ENCODE assay signal across 25 mouse cellular contexts in genomic region chr11:115290314-115290713, GRCm38 (mm10). TPM values are rescaled to one million over a fixed set of nuclear protein-coding genes. Genes with fewer than 3 reads are reported as not detected.
A peak's percentile ranks its signal among the peaks of the same experiment; 100 is the strongest.
DNase-seq lines count a peak whose midpoint lies in the region; ATAC-seq and TF ChIP-seq lines count a peak whose summit lies in the region.
"Had no signal": no experiment of that assay in that cellular context is flagged by ENCODE, and none has a peak within 500 bp of the region (broad histone marks: within the 10 kb centered on the region; RNA-seq: fewer than 3 reads in every experiment).

No protein-coding gene starts in this region.

- no peaks in the 10 kb centered on the region for H3K36me3 ChIP-seq in heart, adult 2 months (ENCODE audit: control insufficient read depth, insufficient read depth, low read length)
- H3K36me3 ChIP-seq in kidney, adult 2 months (ENCODE audit: control insufficient read depth, insufficient read depth, low read length): no peaks in the 10 kb centered on the region
- H3K36me3 ChIP-seq in lung, postnatal 0 days (ENCODE audit: insufficient read depth, low read length): no peaks in the 10 kb centered on the region
- no peaks in the 10 kb centered on the region for H3K36me3 ChIP-seq in stomach, postnatal 0 days (ENCODE audit: control insufficient read depth, insufficient read depth, low read length)
- no peaks in the 10 kb centered on the region for H3K36me3 ChIP-seq in forebrain, embryonic 13.5 days (ENCODE audit: poor library complexity, severe bottlenecking)
- H3K36me3 ChIP-seq: embryonic facial prominence, embryonic 15.5 days; hindbrain, embryonic 15.5 days; liver, embryonic 15.5 days; midbrain, embryonic 12.5 days; neural tube, embryonic 12.5 days had no signal

- ATAC-seq in lung, postnatal 0 days: no peak
- no peak for ATAC-seq in stomach, postnatal 0 days (ENCODE audit: low FRiP score, low TSS enrichment)
- ATAC-seq in forebrain, embryonic 13.5 days: no peak

- no peak for TF ChIP-seq CTCF in heart, adult 2 months (IDR thresholded peaks at IDR 0.05)
- no peak for TF ChIP-seq CTCF in kidney, adult 2 months (conservative IDR thresholded peaks at IDR 0.05; ENCODE audit: insufficient read depth, insufficient read length, low read depth, low read length)
- TF ChIP-seq CTCF in lung, postnatal 0 days (IDR thresholded peaks at IDR 0.05): no peak
- TF ChIP-seq CTCF in stomach, postnatal 0 days (IDR thresholded peaks at IDR 0.05; ENCODE audit: low read depth): no peak

- peak in 1 of 2 experiments; percentile 14 for DNase-seq in heart, adult 2 months
- no peak for DNase-seq in heart, adult 9 months (ENCODE audit: low spot score in 2 of 2)
- DNase-seq in kidney, adult 2 months: no peak
- no peak for DNase-seq in kidney, adult 18-20 months
- no peak for DNase-seq in lung, postnatal 0 days (ENCODE audit: low spot score)
- DNase-seq in lung, postnatal 4 days: no peak
- no peak for DNase-seq in stomach, postnatal 0 days (ENCODE audit: low spot score)

- TF ChIP-seq EP300 in heart, adult 2 months (IDR thresholded peaks at IDR 0.05; ENCODE audit: insufficient read depth, low read depth, low read length): no peak
- TF ChIP-seq EP300 in lung, postnatal 0 days (IDR thresholded peaks at IDR 0.05): no peak
- no peak for TF ChIP-seq EP300 in stomach, postnatal 0 days (optimal IDR thresholded peaks at IDR 0.05)

- H3K27me3 ChIP-seq in heart, adult 2 months (ENCODE audit: control insufficient read depth, insufficient read depth, low read length): no peaks in the 10 kb centered on the region
- no peaks in the 10 kb centered on the region for H3K27me3 ChIP-seq in kidney, adult 2 months (replicated peaks; ENCODE audit: control insufficient read depth, insufficient read depth, low read length)
- no peaks in the 10 kb centered on the region for H3K27me3 ChIP-seq in lung, postnatal 0 days (replicated peaks; ENCODE audit: insufficient read depth, low read length)
- H3K27me3 ChIP-seq in stomach, postnatal 0 days (ENCODE audit: control insufficient read depth, insufficient read depth, low read length): no peaks in the 10 kb centered on the region
- no peaks in the 10 kb centered on the region for H3K27me3 ChIP-seq in forebrain, embryonic 13.5 days
- H3K27me3 ChIP-seq: embryonic facial prominence, embryonic 15.5 days; hindbrain, embryonic 15.5 days; liver, embryonic 15.5 days; midbrain, embryonic 12.5 days; neural tube, embryonic 12.5 days had no signal

- peak overlapping the region; percentile 29; the same call in 1 of the 2 replicates for H3K27ac ChIP-seq in heart, adult 2 months
- 0 out of 2 replicates have a peak overlapping the region, but pooled peaks have one; percentile 14 for H3K27ac ChIP-seq in kidney, adult 2 months (ENCODE audit: insufficient read depth, low read depth, low read length)
- H3K27ac ChIP-seq in lung, postnatal 0 days (ENCODE audit: low read length): peak overlapping the region; percentile 51
- peak overlapping the region; percentile 67 for H3K27ac ChIP-seq in stomach, postnatal 0 days (replicated peaks)
- no peak overlapping the region for H3K27ac ChIP-seq in forebrain, embryonic 13.5 days
- H3K27ac ChIP-seq: embryonic facial prominence, embryonic 15.5 days; hindbrain, embryonic 15.5 days; liver, embryonic 15.5 days; midbrain, embryonic 12.5 days; neural tube, embryonic 12.5 days had no signal

- H3K4me1 ChIP-seq in heart, adult 2 months (ENCODE audit: control insufficient read depth, insufficient read depth, low read length): peaks cover 6% of the 10 kb centered on the region; the same call in 1 of the 2 replicates
- 0 out of 2 replicates have a peak, but pooled peaks cover 2% of the 10 kb centered on the region for H3K4me1 ChIP-seq in kidney, adult 2 months (ENCODE audit: control insufficient read depth, insufficient read depth, low read length)
- H3K4me1 ChIP-seq in lung, postnatal 0 days (ENCODE audit: insufficient read depth, low read depth, low read length): 0 out of 2 replicates have a peak, but pooled peaks cover 4% of the 10 kb centered on the region
- H3K4me1 ChIP-seq in stomach, postnatal 0 days (replicated peaks; ENCODE audit: control insufficient read depth, insufficient read depth): peaks cover 3% of the 10 kb centered on the region; the same call in 1 of the 2 replicates
- peaks cover 9% of the 10 kb centered on the region; the same call in 1 of the 2 replicates for H3K4me1 ChIP-seq in forebrain, embryonic 13.5 days
- H3K4me1 ChIP-seq: embryonic facial prominence, embryonic 15.5 days had no signal

- H3K79me2 ChIP-seq in heart, adult 2 months (replicated peaks; ENCODE audit: control insufficient read depth, insufficient read depth, low read length): no peaks in the 10 kb centered on the region

- H3K9me3 ChIP-seq in lung, postnatal 0 days (ENCODE audit: low read length): no peaks in the 10 kb centered on the region
- no peaks in the 10 kb centered on the region for H3K9me3 ChIP-seq in stomach, postnatal 0 days (ENCODE audit: control insufficient read depth, low read length)
- H3K9me3 ChIP-seq in forebrain, embryonic 13.5 days (replicated peaks): no peaks in the 10 kb centered on the region
- H3K9me3 ChIP-seq: embryonic facial prominence, embryonic 15.5 days; hindbrain, embryonic 15.5 days; liver, embryonic 15.5 days; midbrain, embryonic 12.5 days; neural tube, embryonic 12.5 days had no signal

- intact Hi-C loops in heart, adult 2 months (cut with DNase I): no loop called here

- H3K4me2 ChIP-seq in lung, postnatal 0 days (replicated peaks; ENCODE audit: low read depth, low read length): no peak overlapping the region
- H3K4me2 ChIP-seq in stomach, postnatal 0 days (replicated peaks; ENCODE audit: low read depth): no peak overlapping the region
- H3K4me2 ChIP-seq in forebrain, embryonic 13.5 days: no peak overlapping the region
- H3K4me2 ChIP-seq: embryonic facial prominence, embryonic 15.5 days; hindbrain, embryonic 15.5 days; liver, embryonic 15.5 days; midbrain, embryonic 12.5 days; neural tube, embryonic 12.5 days had no signal

- TF ChIP-seq POLR2A in heart, adult 2 months (IDR thresholded peaks at IDR 0.05; ENCODE audit: insufficient read depth, low read depth, low read length): no peak
- TF ChIP-seq POLR2A in kidney, adult 2 months (IDR thresholded peaks at IDR 0.05; ENCODE audit: low read depth, low read length): no peak

- no peak overlapping the region for H3K9ac ChIP-seq in heart, adult 2 months (ENCODE audit: low read depth, low read length)
- H3K9ac ChIP-seq in lung, postnatal 0 days (replicated peaks; ENCODE audit: low read depth): no peak overlapping the region
- H3K9ac ChIP-seq in stomach, postnatal 0 days (ENCODE audit: low read length): no peak overlapping the region
- no peak overlapping the region for H3K9ac ChIP-seq in forebrain, embryonic 13.5 days
- H3K9ac ChIP-seq: embryonic facial prominence, embryonic 15.5 days; forebrain, postnatal 0 days; hindbrain, embryonic 15.5 days; liver, embryonic 15.5 days; midbrain, embryonic 12.5 days; neural tube, embryonic 12.5 days had no signal

- no peak overlapping the region for H3K4me3 ChIP-seq in heart, adult 2 months
- H3K4me3 ChIP-seq in kidney, adult 2 months (ENCODE audit: insufficient read depth, low read depth, low read length): no peak overlapping the region
- H3K4me3 ChIP-seq in lung, postnatal 0 days (ENCODE audit: low read depth, low read length): no peak overlapping the region
- H3K4me3 ChIP-seq in stomach, postnatal 0 days (ENCODE audit: low read depth, low read length): no peak overlapping the region
- H3K4me3 ChIP-seq in forebrain, embryonic 13.5 days: no peak overlapping the region
- H3K4me3 ChIP-seq: embryonic facial prominence, embryonic 15.5 days; hindbrain, embryonic 15.5 days; liver, embryonic 15.5 days; midbrain, embryonic 12.5 days; neural tube, embryonic 12.5 days had no signal

- WGBS in heart, adult 2 months: 81% methylated on average over 1 of the region's 1 CpGs
- 83% methylated on average over 1 of the region's 1 CpGs for WGBS in kidney, adult 2 months
- 90% methylated on average over 1 of the region's 1 CpGs for WGBS in lung, postnatal 0 days
- WGBS in stomach, postnatal 0 days: 94% methylated on average over 1 of the region's 1 CpGs
- 82% methylated on average over 1 of the region's 1 CpGs for WGBS in forebrain, embryonic 13.5 days

RNA-seq across cellular contexts. Expression of gene Fads6, which starts 7.1 kb away (rescaled TPM):
- 1 to 10 TPM; 1.6 to 1.8 TPM for total RNA-seq in heart, adult 2 months (2021)
- 1.9 and 2.0 TPM in 2 replicates for polyA plus RNA-seq in heart, adult 2 months (2012; rRNA removed)
- 14.0 and 18.1 TPM in 2 replicates for polyA plus RNA-seq in kidney, adult 2 months (2012; rRNA removed)
- polyA plus RNA-seq in lung, postnatal 0 days (2015; fragmentation: Nextera tagmentation; extraction: Ambion mirVana): 0.17 and 0.24 TPM in 2 replicates
- 1.3 and 1.5 TPM in 2 replicates for polyA plus RNA-seq in stomach, postnatal 0 days (2015; fragmentation: Nextera tagmentation; extraction: Ambion mirVana)
- polyA plus RNA-seq in forebrain, embryonic 13.5 days (2015; fragmentation: Nextera tagmentation; extraction: Ambion mirVana): 0.23 and 0.39 TPM in 2 replicates

RNA-seq across cellular contexts. Expression of gene Fdxr, which starts 13.5 kb away (rescaled TPM):
- 1 to 10 TPM; 7.1 to 8.8 TPM for total RNA-seq in heart, adult 2 months (2021)
- 8.4 and 8.7 TPM in 2 replicates for polyA plus RNA-seq in heart, adult 2 months (2012; rRNA removed)
- 18.0 and 21.0 TPM in 2 replicates for polyA plus RNA-seq in kidney, adult 2 months (2012; rRNA removed)
- polyA plus RNA-seq in lung, postnatal 0 days (2015; fragmentation: Nextera tagmentation; extraction: Ambion mirVana): 6.9 and 7.9 TPM in 2 replicates
- 6.7 and 7.3 TPM in 2 replicates for polyA plus RNA-seq in stomach, postnatal 0 days (2015; fragmentation: Nextera tagmentation; extraction: Ambion mirVana)
- 19.7 and 20.5 TPM in 2 replicates for polyA plus RNA-seq in forebrain, embryonic 13.5 days (2015; fragmentation: Nextera tagmentation; extraction: Ambion mirVana)

RNA-seq across cellular contexts. Expression of gene Otop2, which starts 16.6 kb away (rescaled TPM):
- total RNA-seq in heart, adult 2 months (2021): not detected
- not detected in 2 replicates for polyA plus RNA-seq in heart, adult 2 months (2012; rRNA removed)
- polyA plus RNA-seq in kidney, adult 2 months (2012; rRNA removed): not detected in 2 replicates
- not detected in 2 replicates for polyA plus RNA-seq in lung, postnatal 0 days (2015; fragmentation: Nextera tagmentation; extraction: Ambion mirVana)
- polyA plus RNA-seq in stomach, postnatal 0 days (2015; fragmentation: Nextera tagmentation; extraction: Ambion mirVana): 4.2 and 4.7 TPM in 2 replicates
- not detected in 2 replicates for polyA plus RNA-seq in forebrain, embryonic 13.5 days (2015; fragmentation: Nextera tagmentation; extraction: Ambion mirVana)
- total RNA-seq: adrenal gland, postnatal 25 days; CH12.LX; forebrain, postnatal 0 days; heart, postnatal 36 days; layer of hippocampus, postnatal 14 days; megakaryocyte progenitor cell, adult 5-6 weeks; MEL; monocyte, adult 5-6 weeks had no signal
- polyA plus RNA-seq: gonadal fat pad, adult 2 months; limb, embryonic 11.5 days; liver, embryonic 15.5 days; midbrain, embryonic 12.5 days; neural tube, embryonic 12.5 days; thymus, postnatal 0 days had no signal

RNA-seq across cellular contexts. Expression of gene Grin2c, which starts 23.3 kb away (rescaled TPM):
- total RNA-seq in heart, adult 2 months (2021): under 1 TPM; 0.25 to 0.26 TPM
- polyA plus RNA-seq in heart, adult 2 months (2012; rRNA removed): 1.6 and 2.0 TPM in 2 replicates
- 0.34 and 0.42 TPM in 2 replicates for polyA plus RNA-seq in kidney, adult 2 months (2012; rRNA removed)
- polyA plus RNA-seq in lung, postnatal 0 days (2015; fragmentation: Nextera tagmentation; extraction: Ambion mirVana): 0.11 TPM in 2 replicates
- not detected in 2 replicates for polyA plus RNA-seq in stomach, postnatal 0 days (2015; fragmentation: Nextera tagmentation; extraction: Ambion mirVana)
- polyA plus RNA-seq in forebrain, embryonic 13.5 days (2015; fragmentation: Nextera tagmentation; extraction: Ambion mirVana): 0.04 TPM in 1 of 2 replicates, not detected in the other
- total RNA-seq: megakaryocyte progenitor cell, adult 5-6 weeks; MEL; monocyte, adult 5-6 weeks had no signal
- polyA plus RNA-seq: embryonic facial prominence, embryonic 15.5 days; gonadal fat pad, adult 2 months; kidney, embryonic 14.5 days had no signal

RNA-seq across cellular contexts. Expression of gene Ush1g, which starts 31.5 kb away (rescaled TPM):
- total RNA-seq in heart, adult 2 months (2021): under 1 TPM in 1 of 2 experiments, not detected in 1; 0.07 TPM
- polyA plus RNA-seq in heart, adult 2 months (2012; rRNA removed): 0.10 and 0.18 TPM in 2 replicates
- 0.04 and 0.05 TPM in 2 replicates for polyA plus RNA-seq in kidney, adult 2 months (2012; rRNA removed)
- not detected in 2 replicates for polyA plus RNA-seq in lung, postnatal 0 days (2015; fragmentation: Nextera tagmentation; extraction: Ambion mirVana)
- polyA plus RNA-seq in stomach, postnatal 0 days (2015; fragmentation: Nextera tagmentation; extraction: Ambion mirVana): 0.34 and 0.36 TPM in 2 replicates
- polyA plus RNA-seq in forebrain, embryonic 13.5 days (2015; fragmentation: Nextera tagmentation; extraction: Ambion mirVana): not detected in 2 replicates
- total RNA-seq: megakaryocyte progenitor cell, adult 5-6 weeks; MEL; monocyte, adult 5-6 weeks had no signal
- polyA plus RNA-seq: gonadal fat pad, adult 2 months; kidney, embryonic 14.5 days; limb, embryonic 11.5 days; thymus, postnatal 0 days had no signal
